17 mouse cellular contexts compared by ENCODE assay signal in genomic region chr5:50570701-50571100, GRCm38 (mm10).
A peak's percentile ranks its signal among the peaks of the same experiment; 100 is the strongest.
DNase-seq lines count a peak whose midpoint lies in the region; TF ChIP-seq lines count a peak whose summit lies in the region.
"Had no signal": no experiment of that assay in that cellular context is flagged by ENCODE, and none has a peak within 500 bp of the region (broad histone marks: within the 10 kb centered on the region; RNA-seq: fewer than 3 reads in every experiment).

No protein-coding gene starts in this region.

- intact Hi-C loops in left cerebral cortex, adult 2 months (cut with DNase I), result no loop called here
- intact Hi-C loops in left cerebral cortex, postnatal 25 days (cut with DNase I), result no loop called here
- intact Hi-C loops in gastrocnemius, postnatal 14 days (cut with DNase I; ENCODE audit: low total_unique reads), result no loop called here

- no peak overlapping the region for H3K4me3 ChIP-seq in left cerebral cortex, adult 2 months
- H3K4me3 ChIP-seq: embryonic facial prominence, embryonic 10.5 days; gastrocnemius, adult 2 months; kidney, embryonic 15.5 days; neural tube, embryonic 15.5 days had no signal

- DNase-seq in left cerebral cortex, adult 9 months (ENCODE audit: low spot score in 2 of 2), result peak; percentile 2 to 16
- no peak for DNase-seq in left cerebral cortex, adult 2 months (ENCODE audit: extremely low spot score in 1 of 2, low spot score in 2 of 2)
- peak; percentile 20 to 47 for DNase-seq in frontal cortex, adult 2 months (ENCODE audit: extremely low spot score in 1 of 2, low spot score in 1 of 2)
- DNase-seq in left cerebral cortex, postnatal 25 days (ENCODE audit: low spot score in 2 of 2), result peak; percentile 8 to 77
- peak; percentile 33 for DNase-seq in telencephalon, adult 2 months (ENCODE audit: low read depth, low spot score)
- DNase-seq in gastrocnemius, postnatal 14 days, result no peak
- no peak for DNase-seq in cerebellum, postnatal 36 days
- DNase-seq: adrenal gland, postnatal 10 days; cerebellum, adult 2 months; gastrocnemius, adult 2 months; heart, postnatal 14 days; thymus, adult 2 months; thymus, postnatal 4 days had no signal

- TF ChIP-seq CTCF in left cerebral cortex, adult 2 months (IDR thresholded peaks at IDR 0.05), result no peak

- H3K27ac ChIP-seq in left cerebral cortex, adult 2 months, result no peak overlapping the region
- H3K27ac ChIP-seq: embryonic facial prominence, embryonic 10.5 days; gastrocnemius, adult 2 months; hindbrain, postnatal 0 days; kidney, embryonic 15.5 days; neural tube, embryonic 15.5 days had no signal

Comparison
In these comparisons a context has a peak if more than half of its experiments do, and no peak if none do; other contexts are left out.
1. DNase-seq: peak in left cerebral cortex, adult 9 months (2 of 2), frontal cortex, adult 2 months (2 of 2), left cerebral cortex, postnatal 25 days (2 of 2) and telencephalon, adult 2 months (single experiment); none in left cerebral cortex, adult 2 months (0 of 2), gastrocnemius, postnatal 14 days (single experiment) and cerebellum, postnatal 36 days (0 of 2).